15 mouse cellular contexts compared by ENCODE assay signal in the genomic region with DNA sequence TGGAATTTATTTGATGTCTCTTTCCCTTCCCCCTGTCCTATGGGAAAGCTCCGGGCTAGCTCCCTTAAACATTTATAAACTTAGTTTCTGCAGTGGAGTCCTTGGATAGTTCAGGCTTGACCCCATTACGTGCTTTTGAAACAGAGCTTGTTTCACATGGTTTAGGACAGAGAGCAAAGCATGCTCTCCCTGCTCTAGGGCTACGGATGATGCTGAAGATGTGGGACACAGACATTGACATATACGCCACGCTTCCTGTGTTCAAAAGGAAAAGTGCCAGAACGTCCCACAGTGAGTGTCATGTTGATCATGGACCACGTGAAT.
DNase-seq lines count a peak whose midpoint lies in the region; ATAC-seq and TF ChIP-seq lines count a peak whose summit lies in the region.
"Had no signal": no experiment of that assay in that cellular context is flagged by ENCODE, and none has a peak within 500 bp of the region (broad histone marks: within the 10 kb centered on the region; RNA-seq: fewer than 3 reads in every experiment).

No protein-coding gene starts in this region.

- no peak overlapping the region for H3K4me3 ChIP-seq in heart, embryonic 10.5 days
- no peak overlapping the region for H3K4me3 ChIP-seq in lung, embryonic 16.5 days (ENCODE audit: low read length)
- H3K4me3 ChIP-seq in neural tube, embryonic 11.5 days (ENCODE audit: low read depth, low read length): no peak overlapping the region
- no peak overlapping the region for H3K4me3 ChIP-seq in layer of hippocampus, adult 2 months
- H3K4me3 ChIP-seq: forebrain, embryonic 10.5 days; heart, embryonic 13.5 days; intestine, embryonic 15.5 days; liver, embryonic 12.5 days; midbrain, embryonic 15.5 days had no signal

- H3K4me1 ChIP-seq in heart, embryonic 10.5 days: no peaks in the 10 kb centered on the region
- peaks cover 9% of the 10 kb centered on the region; the same call in 1 of the 2 replicates for H3K4me1 ChIP-seq in lung, embryonic 16.5 days (replicated peaks; ENCODE audit: control insufficient read depth, insufficient read depth, low read length)
- 0 out of 2 replicates have a peak, but pooled peaks cover 4% of the 10 kb centered on the region for H3K4me1 ChIP-seq in neural tube, embryonic 11.5 days (ENCODE audit: control insufficient read depth, insufficient read depth, low read length)
- H3K4me1 ChIP-seq: heart, embryonic 13.5 days; liver, embryonic 12.5 days; midbrain, embryonic 15.5 days had no signal

- TF ChIP-seq CTCF in layer of hippocampus, adult 2 months (conservative IDR thresholded peaks at IDR 0.05): no peak

- peak overlapping the region; percentile 5; the same call in 1 of the 2 replicates for H3K4me2 ChIP-seq in lung, embryonic 16.5 days (ENCODE audit: low read depth, low read length)
- H3K4me2 ChIP-seq in neural tube, embryonic 11.5 days (ENCODE audit: low read depth): no peak overlapping the region
- H3K4me2 ChIP-seq: heart, embryonic 13.5 days; intestine, embryonic 15.5 days; liver, embryonic 12.5 days; midbrain, embryonic 15.5 days had no signal

- DNase-seq in heart, embryonic 10.5 days (ENCODE audit: low spot score): no peak
- no peak for DNase-seq in heart, adult 18-20 months
- DNase-seq in lung, postnatal 4 days: no peak
- DNase-seq in hindlimb bud, embryonic 11.5 days (ENCODE audit: extremely low spot score, low read depth, low spot score): peak; percentile 46
- peak; percentile 17 for DNase-seq in neural tube, embryonic 11.5 days (ENCODE audit: low spot score)
- no peak for DNase-seq in layer of hippocampus, adult 2 months (ENCODE audit: low spot score in 2 of 2)
- DNase-seq in left cerebral cortex, adult 11 months (ENCODE audit: low spot score): no peak
- DNase-seq: cerebellum, postnatal 10 days; heart, postnatal 4 days had no signal

- no peaks in the 10 kb centered on the region for H3K27me3 ChIP-seq in heart, embryonic 10.5 days (ENCODE audit: insufficient read depth, poor library complexity, severe bottlenecking)
- no peaks in the 10 kb centered on the region for H3K27me3 ChIP-seq in lung, embryonic 16.5 days (ENCODE audit: control insufficient read depth, insufficient read depth, low read depth, low read length)
- no peaks in the 10 kb centered on the region for H3K27me3 ChIP-seq in neural tube, embryonic 11.5 days (ENCODE audit: control insufficient read depth, insufficient read depth, low read length)
- H3K27me3 ChIP-seq: heart, embryonic 13.5 days; intestine, embryonic 15.5 days; liver, embryonic 12.5 days; midbrain, embryonic 15.5 days had no signal

- H3K36me3 ChIP-seq in heart, embryonic 10.5 days: no peaks in the 10 kb centered on the region
- no peaks in the 10 kb centered on the region for H3K36me3 ChIP-seq in lung, embryonic 16.5 days (ENCODE audit: control insufficient read depth, insufficient read depth, low read length)
- H3K36me3 ChIP-seq in neural tube, embryonic 11.5 days (ENCODE audit: control insufficient read depth, insufficient read depth, low read length): no peaks in the 10 kb centered on the region
- H3K36me3 ChIP-seq: forebrain, embryonic 10.5 days; heart, embryonic 13.5 days; intestine, embryonic 15.5 days; liver, embryonic 12.5 days; midbrain, embryonic 15.5 days had no signal

- H3K27ac ChIP-seq in heart, embryonic 10.5 days: peak overlapping the region; percentile 12; the same call in 1 of the 2 replicates
- peak overlapping the region; percentile 85 for H3K27ac ChIP-seq in lung, embryonic 16.5 days (ENCODE audit: low read length)
- H3K27ac ChIP-seq in neural tube, embryonic 11.5 days (ENCODE audit: low read depth, low read length): no peak overlapping the region
- no peak overlapping the region for H3K27ac ChIP-seq in layer of hippocampus, adult 2 months
- H3K27ac ChIP-seq: heart, embryonic 13.5 days; intestine, embryonic 15.5 days; liver, embryonic 12.5 days; midbrain, embryonic 15.5 days had no signal

- H3K9ac ChIP-seq in lung, embryonic 16.5 days (ENCODE audit: low read length): no peak overlapping the region
- H3K9ac ChIP-seq in neural tube, embryonic 11.5 days (ENCODE audit: low read length): no peak overlapping the region
- H3K9ac ChIP-seq: heart, embryonic 13.5 days; intestine, embryonic 15.5 days; liver, embryonic 12.5 days; midbrain, embryonic 15.5 days had no signal

- no peaks in the 10 kb centered on the region for H3K9me3 ChIP-seq in heart, embryonic 10.5 days
- no peaks in the 10 kb centered on the region for H3K9me3 ChIP-seq in lung, embryonic 16.5 days (ENCODE audit: control insufficient read depth, low read length)
- no peaks in the 10 kb centered on the region for H3K9me3 ChIP-seq in neural tube, embryonic 11.5 days (ENCODE audit: control insufficient read depth, low read length)
- H3K9me3 ChIP-seq: forebrain, embryonic 10.5 days; heart, embryonic 13.5 days; intestine, embryonic 15.5 days; liver, embryonic 12.5 days; midbrain, embryonic 15.5 days had no signal

- no peak; the same call in 1 of the 2 replicates for ATAC-seq in lung, embryonic 16.5 days (ENCODE audit: low read depth)
- 0 out of 2 replicates have a peak, but pooled peaks have one; percentile 23 for ATAC-seq in neural tube, embryonic 11.5 days (ENCODE audit: insufficient read depth, low FRiP score, low TSS enrichment)
- ATAC-seq: intestine, embryonic 15.5 days; liver, embryonic 12.5 days; midbrain, embryonic 15.5 days had no signal

- WGBS in heart, embryonic 10.5 days: 76% methylated on average over 7 of the region's 7 CpGs
- WGBS in lung, embryonic 16.5 days: 35% methylated on average over 7 of the region's 7 CpGs
- 29% methylated on average over 7 of the region's 7 CpGs for WGBS in neural tube, embryonic 11.5 days

Comparison
In these comparisons a context has a peak if more than half of its experiments do, and no peak if none do; other contexts are left out.
1. DNase-seq: peak in hindlimb bud, embryonic 11.5 days (single experiment) and neural tube, embryonic 11.5 days (single experiment); none in heart, embryonic 10.5 days (single experiment), heart, adult 18-20 months (0 of 2), lung, postnatal 4 days (0 of 2), layer of hippocampus, adult 2 months (0 of 2) and left cerebral cortex, adult 11 months (single experiment).
2. H3K27ac ChIP-seq: peak in heart, embryonic 10.5 days (single experiment) and lung, embryonic 16.5 days (single experiment); none in neural tube, embryonic 11.5 days (single experiment) and layer of hippocampus, adult 2 months (single experiment).